Mouse (Mus musculus): ENCODE data around the gene Gm20075. TPM values are rescaled to one million over a fixed set of nuclear protein-coding genes. Genes with fewer than 3 reads are reported as not detected.

The Gm20075 gene
- total RNA-seq, 2 experiments from 2014 or later, result 25.2 to 27.1 TPM

DNA sequence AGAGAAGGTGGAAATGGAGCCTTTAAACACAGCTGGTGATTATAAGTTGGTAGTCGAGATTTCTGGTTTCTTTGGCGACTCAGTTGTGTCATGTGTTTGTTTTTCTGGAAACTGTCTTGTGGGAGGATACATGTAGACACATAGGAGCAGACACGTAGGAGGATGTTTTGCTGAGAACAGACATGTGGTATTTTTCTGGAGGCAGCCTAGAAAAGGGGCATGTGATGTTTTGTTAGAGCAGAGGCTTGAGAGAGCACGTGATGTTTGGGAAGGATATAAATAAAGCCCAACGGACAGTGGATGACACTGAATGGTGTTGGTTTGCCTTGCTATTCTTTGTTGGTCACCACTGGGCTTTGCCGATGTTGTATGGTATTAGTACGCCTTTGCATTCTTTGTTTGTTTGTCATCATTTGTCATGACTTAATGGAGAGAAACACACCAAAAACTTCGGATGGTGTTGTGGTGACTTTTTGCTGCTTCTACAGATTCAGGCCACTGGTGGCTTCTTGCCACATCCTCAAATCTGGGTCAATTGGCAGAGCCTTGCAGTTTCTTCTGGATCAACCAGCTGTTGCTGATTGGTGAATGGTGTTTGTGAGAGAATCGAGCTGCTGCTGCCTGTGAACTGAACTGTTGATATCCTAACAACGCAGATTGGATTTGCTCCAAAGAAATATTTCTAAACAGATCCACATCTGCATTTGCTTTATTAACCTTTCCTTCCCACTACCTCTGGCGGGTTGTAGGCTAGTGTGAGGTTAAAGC, 40.7 kb downstream of the Gm20075 start:
- Histone ChIP-seq H3K27ac (no peak overlapping the region), H3K4me3 (no peak overlapping the region)
- no peak for TF ChIP-seq CTCF (IDR thresholded peaks at IDR 0.05)
- no peak for DNase-seq (ENCODE audit: extremely low spot score in 1 of 2, low spot score in 2 of 2)
- intact Hi-C loops (cut with DNase I), result no loop called here

- Histone ChIP-seq H3K27ac (no peak overlapping the region), H3K4me3 (no peak overlapping the region)
- TF ChIP-seq CTCF (IDR thresholded peaks at IDR 0.05), result no peak
- no peak for DNase-seq (ENCODE audit: extremely low spot score in 1 of 2, low spot score in 2 of 2)
- intact Hi-C loops (cut with DNase I), result no loop called here
Observed at GRCm38 (mm10) chr13:96039536-96039935, 41.6 kb downstream of the Gm20075 start.

DNA sequence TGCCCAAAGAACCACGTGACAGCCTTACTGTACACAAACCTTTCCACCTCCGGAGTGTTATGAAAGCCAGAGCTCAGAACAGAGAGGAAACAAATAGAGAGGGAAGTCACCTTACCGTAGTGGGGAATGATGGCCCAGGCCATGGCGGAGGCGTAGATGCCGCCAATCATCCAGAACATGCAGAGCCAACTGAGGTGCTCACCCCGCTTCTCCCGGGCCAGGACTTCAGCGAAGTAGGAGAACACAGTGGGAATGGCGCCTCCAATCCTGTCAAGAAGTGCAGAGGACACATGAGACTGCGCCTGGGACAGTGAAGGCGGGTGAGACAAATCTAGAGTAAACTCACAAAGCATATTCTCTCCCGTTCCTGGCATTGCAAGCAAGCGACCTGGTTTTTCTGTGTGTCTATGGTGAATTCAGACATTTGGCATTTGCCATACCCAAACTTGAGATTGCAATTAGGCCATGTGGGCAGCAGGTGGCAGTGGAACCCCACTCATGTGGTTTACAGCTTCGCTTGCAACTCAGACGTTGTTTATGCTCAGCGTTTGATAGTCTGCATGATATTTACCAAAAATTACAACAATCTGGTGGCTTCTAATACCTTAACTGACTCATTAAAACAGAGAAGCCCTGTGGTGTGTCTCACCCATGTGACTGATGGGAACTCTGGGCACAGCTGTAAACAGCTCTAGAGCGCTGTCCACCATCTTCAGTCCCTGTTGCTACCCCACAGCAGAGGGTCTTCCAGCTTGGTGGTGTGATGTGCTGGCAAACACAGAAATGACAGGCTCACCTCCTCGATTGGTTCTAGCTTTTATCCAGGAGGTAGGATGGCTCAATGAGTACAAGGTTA, 50.6 kb downstream of the Gm20075 start:
- intact Hi-C loops (cut with DNase I), result loop anchor here (5.0 kb wide), 2 partner anchors 357 to 562 kb away; partner anchors contain the start of gene Poc5
- no peak overlapping the region for H3K27ac ChIP-seq

More for the DNA sequence above, 50.6 kb downstream of the Gm20075 start:
- H3K4me3 ChIP-seq, result no peak overlapping the region
- TF ChIP-seq CTCF (IDR thresholded peaks at IDR 0.05), result peak; percentile 78
- DNase-seq (ENCODE audit: extremely low spot score in 1 of 2, low spot score in 2 of 2), result peak; percentile 55 to 69

Other genes with a start within 250 kb of the Gm20075 start
- 10 to 100 TPM; 19.1 to 21.5 TPM for gene Iqgap2, start 189.5 kb downstream of the Gm20075 start, total RNA-seq (2021)
- gene Gm17190, start 678 bp upstream of the Gm20075 start, total RNA-seq (2021), result not detected
- 10 to 100 TPM; 28.0 to 33.8 TPM for gene Sv2c, start 51.2 kb upstream of the Gm20075 start, total RNA-seq (2021)